Mouse (Mus musculus): ENCODE measurements around the gene Gpc5. TPM values are rescaled to one million over a fixed set of nuclear protein-coding genes. Genes with fewer than 3 reads are reported as not detected.

Gpc5 gene
- polyA plus RNA-seq, 1 experiment: 0.06 TPM

DNA sequence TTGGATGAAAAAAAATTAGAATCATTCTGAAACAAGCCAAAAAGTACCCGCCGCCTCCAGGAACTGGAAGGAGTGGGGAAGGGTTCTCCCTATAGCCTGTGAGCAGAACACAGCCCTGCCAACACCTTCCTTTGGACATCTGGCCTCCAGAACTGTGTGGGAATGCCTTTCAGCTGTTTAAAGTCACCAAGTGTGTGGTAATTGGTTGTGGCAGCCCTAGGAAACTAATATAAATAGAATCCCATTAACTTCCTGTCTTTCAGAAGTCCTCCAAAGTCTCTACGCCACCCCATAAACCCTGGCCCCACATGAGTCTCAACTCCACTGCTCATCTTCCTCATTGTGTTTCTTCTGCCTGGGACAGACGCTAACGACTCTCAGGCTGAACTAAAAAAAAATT is 1117.0 kb downstream of the Gpc5 start:
- H3K4me3 ChIP-seq (replicated peaks; ENCODE audit: extremely low read depth, low read depth, low read length): no peak overlapping the region
- no peak for DNase-seq
- 50% methylated on average over 5 of the region's 5 CpGs for WGBS
- TF ChIP-seq CTCF (IDR thresholded peaks at IDR 0.05; ENCODE audit: insufficient read depth, low read length): no peak
- TF ChIP-seq POLR2A (IDR thresholded peaks at IDR 0.05; ENCODE audit: borderline replicate concordance, extremely low read depth, low read depth, low read length): no peak
- no peaks in the 10 kb centered on the region for H3K4me1 ChIP-seq (ENCODE audit: control insufficient read depth, insufficient read depth, low read length)

- 66% methylated on average over 6 of the region's 6 CpGs for WGBS
Observed at GRCm38 (mm10) chr14:116210304-116210703, 1118.3 kb downstream of the Gpc5 start.

GRCm38 (mm10) chr14:116212029-116212428 is 1120.0 kb downstream of the Gpc5 start:
- no peak for DNase-seq
- no peaks in the 10 kb centered on the region for H3K4me1 ChIP-seq (ENCODE audit: control insufficient read depth, insufficient read depth, low read length)
- no peak overlapping the region for H3K4me3 ChIP-seq (replicated peaks; ENCODE audit: extremely low read depth, low read depth, low read length)
- no peak for TF ChIP-seq POLR2A (IDR thresholded peaks at IDR 0.05; ENCODE audit: borderline replicate concordance, extremely low read depth, low read depth, low read length)

More at GRCm38 (mm10) chr14:116210304-116210703, 1118.3 kb downstream of the Gpc5 start:
- Histone ChIP-seq H3K4me1 (ENCODE audit: control insufficient read depth, insufficient read depth, low read length) (no peaks in the 10 kb centered on the region), H3K4me3 (replicated peaks; ENCODE audit: extremely low read depth, low read depth, low read length) (no peak overlapping the region)
- DNase-seq: no peak
- no peak for TF ChIP-seq CTCF (IDR thresholded peaks at IDR 0.05; ENCODE audit: insufficient read depth, low read length)
- no peak for TF ChIP-seq POLR2A (IDR thresholded peaks at IDR 0.05; ENCODE audit: borderline replicate concordance, extremely low read depth, low read depth, low read length)

DNA sequence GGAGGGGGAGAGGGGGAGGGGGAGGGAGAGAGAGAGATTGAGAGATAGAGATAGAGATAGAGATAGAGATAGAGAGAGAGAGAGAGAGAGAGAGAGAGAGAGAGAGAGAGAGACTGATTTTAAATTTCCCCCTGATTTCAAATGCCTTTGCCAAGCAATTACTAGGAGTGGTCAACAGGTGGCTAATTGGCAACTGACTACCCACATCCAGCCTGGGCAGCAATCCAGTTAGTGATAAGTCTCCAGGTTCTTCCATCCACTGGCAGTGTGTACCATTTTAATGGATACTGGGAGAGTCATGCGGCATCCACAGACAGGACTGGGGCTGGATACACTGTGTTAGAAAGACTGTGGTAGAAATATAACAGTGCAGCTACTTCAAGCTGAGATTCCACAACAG is 1166.1 kb downstream of the Gpc5 start:
- no peak for DNase-seq
- TF ChIP-seq POLR2A (IDR thresholded peaks at IDR 0.05; ENCODE audit: borderline replicate concordance, extremely low read depth, low read depth, low read length) (no peak), CTCF (IDR thresholded peaks at IDR 0.05; ENCODE audit: insufficient read depth, low read length) (no peak)
- Histone ChIP-seq H3K4me1 (ENCODE audit: control insufficient read depth, insufficient read depth, low read length) (no peaks in the 10 kb centered on the region), H3K4me3 (replicated peaks; ENCODE audit: extremely low read depth, low read depth, low read length) (no peak overlapping the region)
- 96% methylated on average over 1 of the region's 1 CpGs for WGBS

GRCm38 (mm10) chr14:116308541-116308940 is 1216.5 kb downstream of the Gpc5 start:
- no peak for DNase-seq
- WGBS: 72% methylated on average over 2 of the region's 2 CpGs
- H3K4me1 ChIP-seq (ENCODE audit: control insufficient read depth, insufficient read depth, low read length): no peaks in the 10 kb centered on the region
- TF ChIP-seq CTCF (IDR thresholded peaks at IDR 0.05; ENCODE audit: insufficient read depth, low read length): no peak
- no peak for TF ChIP-seq POLR2A (IDR thresholded peaks at IDR 0.05; ENCODE audit: borderline replicate concordance, extremely low read depth, low read depth, low read length)
- no peak overlapping the region for H3K4me3 ChIP-seq (replicated peaks; ENCODE audit: extremely low read depth, low read depth, low read length)

DNA sequence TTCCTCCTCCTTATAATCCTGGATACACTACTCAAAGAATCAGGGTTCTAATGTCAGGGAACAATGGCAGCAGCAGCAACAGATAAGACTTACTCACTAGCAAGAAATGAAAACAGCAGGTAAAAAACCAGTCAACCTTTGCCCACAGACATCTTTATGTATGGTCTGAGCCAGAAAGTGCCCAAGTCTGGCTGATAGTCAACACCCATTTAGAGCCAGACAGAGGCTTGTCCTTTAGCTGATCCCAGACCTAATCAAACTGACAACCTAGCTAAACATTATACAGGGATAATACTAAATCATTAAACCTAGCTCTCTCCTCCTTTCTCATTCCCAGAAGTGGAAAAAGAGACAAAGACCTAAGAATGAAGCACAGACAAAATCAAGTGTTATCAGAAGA is 1225.5 kb downstream of the Gpc5 start:
- no peak overlapping the region for H3K4me3 ChIP-seq (replicated peaks; ENCODE audit: extremely low read depth, low read depth, low read length)
- no peak for DNase-seq
- no peaks in the 10 kb centered on the region for H3K4me1 ChIP-seq (ENCODE audit: control insufficient read depth, insufficient read depth, low read length)
- TF ChIP-seq CTCF (IDR thresholded peaks at IDR 0.05; ENCODE audit: insufficient read depth, low read length) (no peak), POLR2A (IDR thresholded peaks at IDR 0.05; ENCODE audit: borderline replicate concordance, extremely low read depth, low read depth, low read length) (no peak)

GRCm38 (mm10) chr14:116336182-116336581 is 1244.2 kb downstream of the Gpc5 start:
- no peaks in the 10 kb centered on the region for H3K4me1 ChIP-seq (ENCODE audit: control insufficient read depth, insufficient read depth, low read length)
- DNase-seq: no peak
- no peak for TF ChIP-seq CTCF (IDR thresholded peaks at IDR 0.05; ENCODE audit: insufficient read depth, low read length)
- TF ChIP-seq POLR2A (IDR thresholded peaks at IDR 0.05; ENCODE audit: borderline replicate concordance, extremely low read depth, low read depth, low read length): no peak
- WGBS: 72% methylated on average over 4 of the region's 4 CpGs
- no peak overlapping the region for H3K4me3 ChIP-seq (replicated peaks; ENCODE audit: extremely low read depth, low read depth, low read length)

- H3K4me1 ChIP-seq (ENCODE audit: control insufficient read depth, insufficient read depth, low read length): no peaks in the 10 kb centered on the region
- H3K4me3 ChIP-seq (replicated peaks; ENCODE audit: extremely low read depth, low read depth, low read length): no peak overlapping the region
- TF ChIP-seq CTCF (IDR thresholded peaks at IDR 0.05; ENCODE audit: insufficient read depth, low read length): no peak
- TF ChIP-seq POLR2A (IDR thresholded peaks at IDR 0.05; ENCODE audit: borderline replicate concordance, extremely low read depth, low read depth, low read length): no peak
- DNase-seq: no peak
- WGBS: 59% methylated on average over 3 of the region's 3 CpGs
Observed at GRCm38 (mm10) chr14:116338395-116338794, 1246.4 kb downstream of the Gpc5 start.

- H3K4me3 ChIP-seq (replicated peaks; ENCODE audit: extremely low read depth, low read depth, low read length): no peak overlapping the region
- 35% methylated on average over 3 of the region's 3 CpGs for WGBS
- DNase-seq: no peak
- H3K4me1 ChIP-seq (ENCODE audit: control insufficient read depth, insufficient read depth, low read length): no peaks in the 10 kb centered on the region
- TF ChIP-seq CTCF (IDR thresholded peaks at IDR 0.05; ENCODE audit: insufficient read depth, low read length): no peak
- no peak for TF ChIP-seq POLR2A (IDR thresholded peaks at IDR 0.05; ENCODE audit: borderline replicate concordance, extremely low read depth, low read depth, low read length)
Observed at GRCm38 (mm10) chr14:116348560-116348959, 1256.5 kb downstream of the Gpc5 start.

DNA sequence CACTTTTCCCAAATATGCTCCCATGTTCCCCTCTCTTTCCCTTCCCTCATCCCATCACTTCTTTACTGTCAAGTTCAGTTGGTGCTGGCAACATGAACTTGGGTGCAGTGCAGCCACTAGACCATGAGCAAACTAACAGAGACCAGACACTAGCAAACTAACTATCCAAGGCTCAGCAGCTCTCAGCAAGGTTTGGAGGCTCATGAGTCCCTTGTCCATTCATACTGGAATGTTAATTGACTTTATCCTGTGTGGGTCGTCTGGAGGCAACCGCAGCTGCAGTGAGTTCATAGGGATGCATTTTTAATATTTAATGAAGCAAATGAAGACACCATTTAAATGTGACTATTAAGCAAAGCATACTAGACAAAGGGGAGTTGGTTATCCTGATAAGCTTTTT is 1292.6 kb downstream of the Gpc5 start:
- 81% methylated on average over 2 of the region's 2 CpGs for WGBS
- DNase-seq: no peak

More for the DNA sequence above, 1292.6 kb downstream of the Gpc5 start:
- H3K4me1 ChIP-seq (ENCODE audit: control insufficient read depth, insufficient read depth, low read length): no peaks in the 10 kb centered on the region
- TF ChIP-seq CTCF (IDR thresholded peaks at IDR 0.05; ENCODE audit: insufficient read depth, low read length) (no peak), POLR2A (IDR thresholded peaks at IDR 0.05; ENCODE audit: borderline replicate concordance, extremely low read depth, low read depth, low read length) (no peak)
- H3K4me3 ChIP-seq (replicated peaks; ENCODE audit: extremely low read depth, low read depth, low read length): no peak overlapping the region
